Mouse (Mus musculus) megakaryocyte, embryonic 14.5 days (primary cell): ENCODE results near the gene Ankdd1a.

Experiments
- FLI1 ChIP-seq: IDR thresholded peaks from 2 replicates; pipeline ENCODE4 v1.6.1; 2012; ENCODE audit warnings: low read length, inconsistent platforms, mixed read lengths
- GATA1 ChIP-seq: IDR thresholded peaks from 3 replicates; pipeline ENCODE4 v1.6.1; 2012; ENCODE audit warnings: mixed read lengths, low read length, inconsistent platforms, borderline replicate concordance

GRCm38 (mm10) chr9:65562081-65562506, 42.1 kb upstream of the Ankdd1a start:
- TF ChIP-seq FLI1 (no peak), GATA1 (no peak)
